Mouse (Mus musculus) left cerebral cortex, postnatal 36 days (tissue): ENCODE data around the gene Abcg4. TPM values are rescaled to one million over a fixed set of nuclear protein-coding genes. Genes with fewer than 3 reads are reported as not detected.

Source experiments
- DNase-seq, 2 experiments: peaks; one replicate each; pipeline ENCODE4 v3.0.0; 2021 to 2022; ENCODE audit warnings: low spot score in 2 of 2, mixed read lengths in 1 of 2
- intact Hi-C: fragments of 180-260 bp; cut with DNase I; formaldehyde crosslinking; loops from one replicate; pipeline ENCODE4 v1.15.1; 2025
- total RNA-seq, 2 experiments: library from RNA; stranded (reverse); gene quantifications; 2 replicates each; pipeline ENCODE4 v1.2.3; 2021

Abcg4 gene
- total RNA-seq, 2 experiments from 2014 or later = 56.6 to 65.0 TPM

GRCm38 (mm10) chr9:44249181-44250146 lies 39.0 kb downstream of the Abcg4 start:
- intact Hi-C loops = no loop called here
- peak in 1 of 2 experiments; percentile 46 for DNase-seq

DNA sequence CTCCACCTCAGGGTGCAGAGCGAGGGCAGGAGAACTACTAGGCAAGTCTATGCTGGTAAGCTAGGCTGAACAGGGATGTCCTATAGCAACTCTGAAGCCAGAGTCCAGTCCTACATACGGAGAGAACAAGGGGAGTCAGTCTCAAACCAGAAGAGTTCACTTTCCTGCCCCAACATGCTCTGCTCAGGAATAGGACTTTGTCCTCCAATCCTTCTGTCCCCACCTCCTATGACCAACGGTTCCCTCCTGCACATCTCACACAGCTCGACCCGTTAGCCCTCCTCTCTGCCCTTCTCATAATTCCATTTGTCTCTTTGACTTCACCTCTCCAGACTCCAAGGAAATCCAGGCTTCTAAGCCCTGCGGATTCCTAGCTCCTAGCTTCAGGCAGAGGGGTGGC lies 40.5 kb downstream of the Abcg4 start:
- no peak for DNase-seq
- intact Hi-C loops = no loop called here

DNA sequence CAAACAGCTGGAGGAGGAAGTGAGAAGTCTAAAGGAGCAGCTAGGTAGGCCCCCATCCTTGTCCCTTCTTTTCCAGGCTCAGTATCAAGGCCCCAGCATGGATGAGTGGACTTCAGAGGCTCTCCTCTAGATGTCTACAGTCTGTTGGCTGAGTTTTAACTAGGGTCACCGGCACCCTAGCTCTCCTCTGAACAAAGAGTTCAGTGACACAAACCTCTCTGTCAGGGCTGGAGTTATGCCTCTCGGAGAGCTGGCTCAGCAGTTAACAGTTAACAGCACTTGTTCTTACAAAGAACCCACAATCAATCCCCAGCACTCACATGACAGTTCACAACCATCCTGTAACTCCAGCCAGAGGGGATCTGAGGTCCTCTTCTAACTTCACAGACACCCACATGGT lies 44.8 kb downstream of the Abcg4 start:
- intact Hi-C loops = no loop called here

DNA sequence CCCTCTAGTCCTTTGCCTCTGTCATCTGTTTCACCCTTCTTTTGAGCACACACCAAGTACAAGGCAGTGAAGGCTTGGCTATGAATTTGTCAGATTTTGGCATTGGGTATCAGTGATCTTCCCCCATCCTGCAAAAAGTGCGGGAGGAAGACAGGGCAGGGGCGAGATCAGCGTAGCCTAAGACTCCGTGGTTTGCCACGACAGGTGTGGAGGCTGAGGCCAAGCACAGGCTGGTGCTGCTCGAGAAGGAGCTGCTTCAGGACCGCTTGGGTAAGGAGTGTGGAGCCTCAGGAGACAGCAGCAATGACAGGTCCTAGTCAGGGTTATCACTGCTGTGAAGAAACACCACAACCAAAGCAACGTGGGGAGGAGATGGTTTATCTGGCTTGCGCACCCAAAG lies 47.0 kb downstream of the Abcg4 start:
- intact Hi-C loops = no loop called here
- no peak for DNase-seq

More for the DNA sequence above, 44.8 kb downstream of the Abcg4 start:
- DNase-seq = no peak

DNA sequence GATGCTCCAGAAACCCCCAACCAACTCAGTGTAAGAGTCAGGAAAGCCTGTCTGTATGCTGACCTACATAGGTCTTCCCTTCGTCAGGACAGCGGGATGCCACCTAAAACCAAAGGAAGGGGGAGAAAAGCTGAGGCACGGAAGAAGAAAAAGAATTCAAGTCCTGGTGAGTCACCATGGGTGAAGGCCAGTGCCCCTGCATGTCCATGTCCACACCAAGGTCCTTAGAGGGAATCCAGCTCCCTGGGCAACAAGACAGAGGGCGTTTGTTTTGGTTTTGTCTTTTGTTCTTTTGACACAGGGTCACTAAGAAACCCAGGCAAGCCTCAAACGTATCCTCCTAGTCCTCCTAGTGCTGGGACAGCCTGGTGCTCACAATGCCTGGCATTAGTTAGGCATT lies 47.5 kb downstream of the Abcg4 start:
- DNase-seq = no peak
- intact Hi-C loops = no loop called here

- DNase-seq = no peak
- intact Hi-C loops = no loop called here
Measured at GRCm38 (mm10) chr9:44240399-44240798, 48.0 kb downstream of the Abcg4 start, which contains the start of gene Ccdc153. TSS of gene Ccdc153 (plus strand) at chr9:44240676.

GRCm38 (mm10) chr9:44239447-44239846 lies 49.0 kb downstream of the Abcg4 start:
- peak in 1 of 2 experiments; percentile 40 for DNase-seq
- intact Hi-C loops = loop anchor here (10.0 kb wide), 4 partner anchors 55 to 255 kb away; partner anchors contain the start of gene H2afx

DNA sequence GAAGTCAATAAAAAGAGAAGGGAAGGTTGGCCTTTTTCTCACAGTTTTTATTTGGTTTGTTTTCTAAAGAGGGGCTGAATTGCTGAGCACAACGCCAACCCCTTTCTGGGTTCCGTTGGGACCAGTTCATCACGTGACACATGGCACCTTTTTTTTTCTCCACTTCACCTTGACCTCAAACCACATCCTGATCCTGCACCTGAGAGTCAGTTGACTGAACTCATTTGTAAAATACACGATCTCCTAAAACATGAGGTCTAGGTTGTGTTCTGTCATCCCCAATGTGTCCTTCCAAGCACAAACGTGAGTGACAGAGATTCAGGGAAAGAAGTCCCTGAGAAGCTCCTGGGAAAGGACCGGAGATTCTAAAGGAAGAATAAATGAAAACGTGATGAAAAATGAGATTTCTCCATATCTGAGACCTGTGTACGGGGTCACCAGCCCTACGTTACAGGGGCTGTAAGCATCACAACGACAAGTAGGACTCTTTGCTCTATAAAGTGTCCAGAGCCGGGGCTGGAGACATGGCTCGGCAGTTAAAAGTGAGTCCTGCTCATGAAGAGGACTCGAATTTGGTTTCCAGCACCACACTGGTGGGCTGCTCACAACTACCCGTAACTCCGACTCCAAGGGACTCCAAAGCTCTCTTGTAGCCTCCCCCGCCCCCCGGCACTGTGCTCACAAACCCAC lies 49.8 kb downstream of the Abcg4 start:
- intact Hi-C loops = loop anchor here (1.0 to 10.0 kb wide), 5 partner anchors 30 to 254 kb away; partner anchors contain the start of genes H2afx and Nlrx1
- DNase-seq = no peak

DNA sequence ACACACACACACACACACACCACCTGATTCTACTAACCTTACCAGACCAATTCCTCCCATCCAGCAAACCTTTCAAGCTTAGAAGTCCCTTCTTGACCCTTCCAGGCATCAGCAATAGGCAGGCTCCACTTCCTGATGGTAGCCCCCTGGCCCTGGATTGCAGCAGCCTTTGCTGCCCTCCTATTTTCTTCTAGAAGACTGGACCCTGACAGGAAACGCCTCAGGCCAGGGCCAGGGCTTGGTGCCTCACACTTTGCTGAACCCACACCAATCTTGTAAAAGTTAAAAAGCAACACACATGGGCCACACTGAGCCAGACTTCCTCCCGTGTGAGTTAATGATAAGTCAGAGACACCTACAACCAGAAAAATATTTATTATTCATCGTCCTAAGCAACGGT lies 51.3 kb downstream of the Abcg4 start:
- DNase-seq = no peak
- intact Hi-C loops = loop anchor here (10.0 kb wide), 4 partner anchors 52 to 252 kb away; partner anchors contain the start of gene H2afx

DNA sequence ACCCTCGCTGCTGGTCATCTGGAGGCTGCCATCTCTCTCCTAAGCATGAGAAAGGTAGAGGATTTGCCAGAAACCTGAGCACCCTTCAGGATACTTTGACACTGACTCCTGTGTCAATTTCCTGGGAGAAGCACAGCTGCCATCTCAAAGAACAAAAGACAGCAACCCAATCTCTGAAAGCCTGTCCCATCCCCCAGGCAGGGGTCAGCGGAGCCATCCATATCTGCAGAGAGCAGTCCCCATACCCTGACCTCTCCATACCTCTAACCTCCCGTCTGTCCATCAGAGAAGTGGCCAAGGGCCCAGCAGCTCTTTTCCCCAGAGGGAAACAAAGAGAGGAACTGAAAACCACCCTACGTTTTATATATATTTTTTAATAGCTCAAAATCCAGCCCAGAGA lies 51.8 kb downstream of the Abcg4 start:
- intact Hi-C loops = loop anchor here (10.0 kb wide), 4 partner anchors 52 to 252 kb away; partner anchors contain the start of gene H2afx
- DNase-seq = no peak

DNA sequence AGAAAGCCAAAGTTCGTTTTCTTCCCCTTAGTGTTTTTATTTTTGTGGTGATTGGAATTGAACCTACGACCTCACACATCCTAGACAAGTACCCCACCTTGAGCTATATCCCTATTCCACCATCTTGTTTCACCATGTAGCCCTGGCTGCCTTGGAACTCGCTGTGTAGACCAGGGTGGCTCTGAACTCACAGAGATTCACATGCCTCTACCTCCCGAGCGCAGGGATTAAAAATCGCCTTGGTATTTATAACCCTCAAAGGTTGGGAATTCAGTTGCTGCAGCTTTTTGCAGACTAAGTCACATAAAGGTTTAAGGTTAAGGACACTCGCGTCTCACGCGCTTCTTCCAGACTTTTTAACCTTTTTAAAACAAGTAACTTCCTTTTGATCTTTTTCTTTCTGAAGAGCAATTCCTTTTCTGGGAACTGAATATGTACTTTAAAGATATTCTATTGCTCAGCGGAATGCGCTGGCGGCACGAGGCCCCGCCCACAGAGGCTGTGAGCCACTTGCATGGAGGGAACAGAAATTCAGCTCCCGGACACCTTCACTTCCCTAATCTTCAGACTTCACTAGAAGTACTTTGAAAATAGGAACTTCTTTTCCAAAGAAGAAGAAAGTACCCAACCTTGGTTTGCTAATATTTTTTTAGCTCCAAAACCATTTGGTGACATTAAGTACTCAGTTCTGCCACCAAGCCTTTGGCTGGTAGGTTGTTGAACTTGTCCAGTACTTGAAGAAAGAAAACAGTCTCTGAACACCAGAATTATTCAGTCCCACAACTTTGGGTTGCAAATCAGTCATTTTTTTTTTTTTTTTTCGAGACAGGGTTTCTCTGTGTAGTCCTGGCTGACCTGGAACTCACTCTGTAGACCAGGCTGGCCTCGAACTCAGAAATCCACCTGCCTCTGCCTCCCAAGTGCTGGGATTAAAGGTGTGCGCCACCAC lies 53.7 kb downstream of the Abcg4 start:
- intact Hi-C loops = loop anchor here (10.0 kb wide), 4 partner anchors 50 to 250 kb away; partner anchors contain the start of gene H2afx
- peak in 1 of 2 experiments; percentile 39 for DNase-seq

GRCm38 (mm10) chr9:44233802-44234478 lies 54.5 kb downstream of the Abcg4 start, which contains the start of gene Cbl:
TSS of gene Cbl (minus strand) at chr9:44234049.
- DNase-seq = peak; percentile 99 to 100
- intact Hi-C loops = loop anchor here (10.0 kb wide), 4 partner anchors 49 to 249 kb away; partner anchors contain the start of gene H2afx

DNA sequence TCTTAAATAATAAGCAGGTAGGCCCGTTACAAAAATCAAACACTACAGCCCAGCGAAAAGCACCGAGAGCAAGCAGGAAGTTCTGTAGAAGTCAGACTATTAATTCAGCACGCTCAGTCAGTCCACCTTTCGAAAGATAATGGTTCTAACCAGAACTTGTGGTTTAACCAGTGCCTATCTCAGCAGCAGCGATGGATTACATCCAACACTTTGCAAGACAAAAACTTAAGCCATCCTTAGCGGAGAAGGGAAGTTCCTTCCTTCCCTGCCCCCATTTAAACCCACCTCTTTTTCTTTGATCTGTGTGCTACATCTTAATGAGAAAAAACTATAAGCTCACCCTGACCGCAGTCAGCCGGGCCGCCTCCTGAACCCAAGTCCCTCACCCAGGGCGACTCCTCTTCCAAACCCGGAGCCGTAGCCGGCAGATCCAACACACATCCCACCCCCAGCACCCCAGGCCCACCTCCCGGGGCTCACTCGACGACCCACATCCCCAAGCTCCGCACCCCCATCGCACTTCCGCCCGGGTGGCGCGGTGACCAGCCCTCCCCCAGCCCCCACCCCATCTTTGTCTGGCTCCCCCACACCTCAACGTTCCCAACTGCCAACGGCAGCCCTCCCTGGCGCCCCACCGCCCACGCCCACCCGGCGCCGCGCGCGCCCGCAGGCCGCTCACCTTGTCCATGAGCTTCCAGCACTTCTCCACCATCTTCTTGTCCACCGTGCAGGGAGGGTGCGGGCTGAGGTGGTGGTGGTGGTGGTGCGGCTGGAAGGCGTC lies 55.2 kb downstream of the Abcg4 start:
- peak in 1 of 2 experiments; percentile 26 for DNase-seq
- intact Hi-C loops = loop anchor here (10.0 kb wide), 4 partner anchors 48 to 248 kb away; partner anchors contain the start of gene H2afx

DNA sequence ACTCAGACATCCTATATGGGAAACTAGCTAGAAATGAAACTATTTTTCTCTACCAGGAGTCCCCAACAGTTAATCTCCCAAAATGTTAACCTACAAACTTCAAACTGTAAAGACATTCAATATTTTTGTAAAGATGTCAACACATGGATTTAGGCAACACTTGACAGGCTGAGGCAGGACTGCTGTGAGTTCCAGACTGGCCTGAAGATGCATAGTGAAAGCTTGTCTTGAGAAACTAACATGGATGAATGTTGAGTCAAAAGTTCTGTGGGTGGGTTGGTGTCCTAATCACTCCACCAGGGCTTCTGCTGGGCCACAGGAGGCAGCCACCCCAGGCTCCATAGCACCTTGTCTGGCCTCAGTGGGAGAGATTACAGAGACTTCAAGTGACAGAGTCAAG lies 56.8 kb downstream of the Abcg4 start:
- intact Hi-C loops = loop anchor here (10.0 kb wide), 4 partner anchors 47 to 247 kb away; partner anchors contain the start of gene H2afx
- DNase-seq = no peak

- intact Hi-C loops = no loop called here
- no peak for DNase-seq
Measured at GRCm38 (mm10) chr9:44225993-44226392, 62.4 kb downstream of the Abcg4 start.
